Mouse (Mus musculus) heart, postnatal 0 days (tissue): Measurements from ENCODE around the gene Ablim1. TPM values are rescaled to one million over a fixed set of nuclear protein-coding genes. Genes with fewer than 3 reads are reported as not detected.

Experiments
- ATAC-seq: fragments of 200-750 bp; cut with Nextera tagmentation; 2 replicates; pipeline ENCODE4 v1.8.0; 2017; ENCODE audit warnings: low read depth, moderate number of reproducible peaks, moderate library complexity; ENCODE audit not compliant: insufficient read depth
- DNase-seq: peaks from one replicate; pipeline ENCODE4 v3.0.0-alpha.2; 2016; ENCODE audit warnings: low spot score
- H3K27ac ChIP-seq: fragments of 300-500 bp; sonication (generic); 2 replicates; pipeline ENCODE4 v1.5.1; 2014; ENCODE audit warnings: low read depth, mild to moderate bottlenecking
- H3K27me3 ChIP-seq: fragments of 300-500 bp; sonication (generic); 2 replicates; pipeline ENCODE4 v1.6.1; 2014; ENCODE audit warnings: low read length, mixed read lengths; ENCODE audit not compliant: control insufficient read depth, insufficient read depth
- H3K36me3 ChIP-seq: fragments of 300-500 bp; sonication (generic); replicated peaks from 2 replicates; pipeline ENCODE4 v1.6.1; 2014; ENCODE audit warnings: low read length, mixed read lengths; ENCODE audit not compliant: control insufficient read depth, insufficient read depth
- H3K4me1 ChIP-seq: fragments of 300-500 bp; sonication (generic); 2 replicates; pipeline ENCODE4 v1.6.1; 2014; ENCODE audit warnings: antibody characterized with exemption; ENCODE audit not compliant: control insufficient read depth, insufficient read depth
- H3K4me2 ChIP-seq: fragments of 300-500 bp; sonication (generic); 2 replicates; pipeline ENCODE4 v1.6.1; 2014; ENCODE audit warnings: low read depth, mild to moderate bottlenecking, low read length, moderate library complexity
- H3K4me3 ChIP-seq: fragments of 300-500 bp; sonication (generic); 2 replicates; pipeline ENCODE4 v1.5.1; 2014; ENCODE audit warnings: low read depth, low read length
- H3K9ac ChIP-seq: fragments of 300-500 bp; sonication (generic); replicated peaks from 2 replicates; pipeline ENCODE4 v1.6.1; 2014; ENCODE audit warnings: low read depth, low read length, mixed read lengths
- H3K9me3 ChIP-seq: fragments of 300-500 bp; sonication (generic); replicated peaks from 2 replicates; pipeline ENCODE4 v1.6.1; 2016; ENCODE audit warnings: low read length; ENCODE audit not compliant: control insufficient read depth
- CTCF ChIP-seq: IDR thresholded peaks from 2 replicates; pipeline ENCODE4 v1.5.1; 2016; ENCODE audit warnings: antibody characterized with exemption, control low read depth, low read depth
- EP300 ChIP-seq: IDR thresholded peaks from 2 replicates; pipeline ENCODE4 v1.6.1; 2016; ENCODE audit warnings: antibody characterized with exemption, low read depth
- WGBS: fragments of 180-500 bp; shearing (Covaris S2); extraction: QIAGEN DNeasy Blood & Tissue Kit; methylation state at CpG from one replicate; pipeline ENCODE4 v1.1.7; 2014; 5-methylcytosine and 5-hydroxymethylcytosine counted together
- polyA plus RNA-seq: library from polyadenylated mRNA; unstranded; fragments of >200 nt; fragmentation: Nextera tagmentation; extraction: Ambion mirVana; gene quantifications from 2 replicates; pipeline ENCODE4 v1.2.1, GENCODE M21; 2015
- total RNA-seq: library from RNA; depleted of rRNA; stranded (reverse); fragments of >200 nt; gene quantifications from 2 replicates; pipeline ENCODE4 v1.2.3, GENCODE M21; 2014; ENCODE audit warnings: low replicate concordance

Gene Ablim1
- total and polyA plus RNA-seq, 2 experiments from 2014 or later: 106 to 235 TPM

DNA sequence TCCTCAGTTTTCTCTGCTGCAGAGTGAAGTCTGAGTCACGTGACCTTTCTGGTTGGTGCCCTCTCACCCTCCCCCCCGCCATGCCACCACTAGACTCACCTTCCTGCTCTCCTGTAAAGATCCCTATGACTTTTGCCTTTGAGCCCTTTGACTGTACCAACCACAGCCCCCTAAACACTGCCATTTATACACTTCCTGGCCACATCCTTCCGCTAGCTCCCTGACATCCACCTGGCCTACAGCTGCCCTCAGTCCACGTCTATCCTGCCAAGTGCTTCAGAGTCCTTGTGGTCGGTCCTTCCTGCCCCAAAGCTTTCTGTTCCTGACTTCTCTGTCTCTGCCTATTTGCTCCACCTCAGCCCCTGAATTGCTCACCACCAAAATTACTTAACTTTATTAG, 29.1 kb upstream of the Ablim1 start:
- Histone ChIP-seq H3K9me3 (no peaks in the 10 kb centered on the region; the same call in 1 of the 2 replicates), H3K36me3 (no peaks in the 10 kb centered on the region)
- ATAC-seq: no peak

DNA sequence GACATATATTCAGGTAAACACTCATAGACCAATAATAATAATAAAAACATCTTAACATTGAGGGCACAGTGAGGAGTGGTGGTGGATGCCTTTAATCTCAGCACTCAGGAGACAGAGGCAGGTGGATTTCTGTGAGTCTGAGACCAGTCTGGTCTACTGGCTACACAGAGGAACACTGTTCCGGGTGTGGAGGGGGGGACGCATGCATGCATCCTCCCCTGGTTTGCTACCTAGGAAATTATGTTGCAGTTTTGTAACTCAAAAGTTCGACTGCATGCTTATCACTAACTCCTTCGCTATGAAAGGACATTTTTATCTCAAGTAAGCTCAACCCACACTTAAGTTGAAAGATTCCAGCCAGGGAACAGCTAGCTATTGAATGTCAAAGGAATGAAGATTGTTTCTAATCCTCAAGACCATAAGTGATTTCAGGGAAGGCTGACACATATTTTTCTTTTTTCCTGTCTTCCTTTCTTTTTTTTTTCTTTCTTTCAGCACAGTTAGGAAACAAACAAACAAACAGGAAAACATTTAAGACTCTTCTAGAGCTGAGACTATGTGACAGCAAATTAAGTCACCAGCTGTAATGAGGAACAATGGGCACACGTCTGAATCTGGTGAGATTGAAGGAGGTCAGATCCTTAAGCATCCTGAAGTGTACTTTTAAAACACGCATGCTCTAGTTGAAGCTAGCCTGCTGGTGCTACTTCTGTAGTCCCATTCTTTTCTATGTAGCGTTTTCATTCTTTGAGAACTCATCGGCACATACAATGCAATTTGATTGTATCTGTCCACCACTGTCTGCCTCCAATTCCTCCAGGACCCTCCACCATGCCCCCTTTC, 26.4 kb upstream of the Ablim1 start:
- no peak overlapping the region for H3K27ac ChIP-seq
- ATAC-seq (no peak), DNase-seq (no peak)
- H3K4me3 ChIP-seq: no peak overlapping the region
- no peak overlapping the region for H3K4me2 ChIP-seq
- WGBS: 54% methylated on average over 8 of the region's 8 CpGs
- H3K27me3 ChIP-seq: no peaks in the 10 kb centered on the region
- no peaks in the 10 kb centered on the region for H3K4me1 ChIP-seq
- TF ChIP-seq EP300: no peak
- TF ChIP-seq CTCF: no peak
- H3K9ac ChIP-seq: no peak overlapping the region
- H3K36me3 ChIP-seq: no peaks in the 10 kb centered on the region
- H3K9me3 ChIP-seq: no peaks in the 10 kb centered on the region

More for the DNA sequence above, 29.1 kb upstream of the Ablim1 start:
- no peak overlapping the region for H3K27ac ChIP-seq
- no peak overlapping the region for H3K9ac ChIP-seq
- H3K4me1 ChIP-seq: no peaks in the 10 kb centered on the region
- no peaks in the 10 kb centered on the region for H3K27me3 ChIP-seq
- TF ChIP-seq CTCF: no peak
- no peak for TF ChIP-seq EP300
- no peak overlapping the region for H3K4me2 ChIP-seq
- 76% methylated on average over 5 of the region's 5 CpGs for WGBS
- DNase-seq: no peak
- H3K4me3 ChIP-seq: no peak overlapping the region

DNA sequence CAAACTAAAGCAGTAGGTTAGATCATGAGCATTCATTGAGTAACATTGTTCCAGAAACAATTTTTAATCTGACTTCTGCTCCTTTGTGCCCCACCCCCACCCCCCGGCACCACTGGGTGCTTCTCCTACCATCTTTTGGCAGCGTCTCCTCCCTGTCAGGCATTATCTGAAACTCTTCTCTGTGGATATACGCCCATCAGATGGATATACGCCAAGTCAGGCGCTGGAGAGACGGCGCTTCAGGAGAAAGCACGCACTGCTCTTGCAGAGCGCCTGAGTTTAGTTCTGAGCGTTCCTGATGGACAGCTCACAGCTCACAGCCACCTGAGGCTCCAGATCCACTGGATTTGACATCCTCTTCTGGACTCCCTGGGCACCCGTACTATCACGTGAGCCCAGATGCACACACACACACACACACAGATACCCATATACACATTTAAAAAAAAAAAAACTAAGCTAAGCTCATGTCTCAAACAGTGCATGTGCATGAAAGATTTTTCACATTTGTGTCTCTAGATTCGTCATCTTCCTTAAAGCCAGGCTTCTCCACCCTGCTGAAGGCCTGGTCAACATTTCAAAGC, 24.7 kb upstream of the Ablim1 start:
- Histone ChIP-seq H3K4me2 (no peak overlapping the region), H3K27ac (no peak overlapping the region), H3K27me3 (no peaks in the 10 kb centered on the region), H3K36me3 (no peaks in the 10 kb centered on the region), H3K4me3 (no peak overlapping the region), H3K9ac (no peak overlapping the region), H3K4me1 (no peaks in the 10 kb centered on the region), H3K9me3 (no peaks in the 10 kb centered on the region)
- ATAC-seq (no peak), DNase-seq (no peak)
- 47% methylated on average over 13 of the region's 13 CpGs for WGBS
- TF ChIP-seq EP300 (no peak), CTCF (no peak)

- no peak overlapping the region for H3K9ac ChIP-seq
- H3K4me1 ChIP-seq: no peaks in the 10 kb centered on the region
- ATAC-seq: no peak
- H3K4me2 ChIP-seq: no peak overlapping the region
- no peaks in the 10 kb centered on the region for H3K27me3 ChIP-seq
- no peak overlapping the region for H3K27ac ChIP-seq
- no peak for DNase-seq
- no peak for TF ChIP-seq CTCF
- TF ChIP-seq EP300: no peak
- H3K4me3 ChIP-seq: no peak overlapping the region
- WGBS: 77% methylated on average over 8 of the region's 8 CpGs
- H3K36me3 ChIP-seq: no peaks in the 10 kb centered on the region
- H3K9me3 ChIP-seq: no peaks in the 10 kb centered on the region
Observed at GRCm38 (mm10) chr19:57335135-57335534, 20.4 kb upstream of the Ablim1 start.

- DNase-seq: no peak
- no peaks in the 10 kb centered on the region for H3K9me3 ChIP-seq
- 89% methylated on average over 4 of the region's 4 CpGs for WGBS
- no peaks in the 10 kb centered on the region for H3K36me3 ChIP-seq
- ATAC-seq: no peak
- TF ChIP-seq EP300 (no peak), CTCF (no peak)
- H3K4me3 ChIP-seq: no peak overlapping the region
- H3K4me2 ChIP-seq: no peak overlapping the region
- no peaks in the 10 kb centered on the region for H3K27me3 ChIP-seq
- H3K9ac ChIP-seq: no peak overlapping the region
- H3K4me1 ChIP-seq: no peaks in the 10 kb centered on the region
- H3K27ac ChIP-seq: no peak overlapping the region
Observed at GRCm38 (mm10) chr19:57333356-57333755, 18.6 kb upstream of the Ablim1 start.

DNA sequence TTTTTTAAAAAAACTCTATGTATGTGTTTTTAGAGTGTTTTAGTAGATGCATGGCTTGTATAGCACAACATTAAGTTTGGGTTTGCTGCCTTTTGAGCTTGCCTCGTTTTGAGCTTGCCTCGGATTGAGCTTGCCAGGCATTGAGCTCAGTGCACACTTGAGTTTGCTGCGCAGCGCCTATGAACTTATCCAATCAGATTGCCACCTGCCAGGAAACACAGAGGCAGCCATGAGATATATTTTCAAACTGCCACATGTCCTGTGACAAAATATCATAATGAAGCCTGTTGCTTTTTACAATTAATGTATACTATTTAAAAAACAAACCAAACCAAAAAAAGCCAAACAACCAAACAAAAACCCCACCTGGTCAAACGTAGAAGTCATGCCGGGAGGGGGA, 16.5 kb upstream of the Ablim1 start:
- H3K27ac ChIP-seq: no peak overlapping the region
- H3K9ac ChIP-seq: no peak overlapping the region
- H3K4me2 ChIP-seq: no peak overlapping the region
- WGBS: 74% methylated on average over 6 of the region's 6 CpGs
- DNase-seq (no peak), ATAC-seq (no peak)
- no peaks in the 10 kb centered on the region for H3K36me3 ChIP-seq
- TF ChIP-seq CTCF (no peak), EP300 (no peak)
- no peak overlapping the region for H3K4me3 ChIP-seq
- no peaks in the 10 kb centered on the region for H3K4me1 ChIP-seq
- H3K27me3 ChIP-seq: no peaks in the 10 kb centered on the region
- no peaks in the 10 kb centered on the region for H3K9me3 ChIP-seq
